Mouse (Mus musculus): ENCODE data around the gene Nek7. TPM values are rescaled to one million over a fixed set of nuclear protein-coding genes. Genes with fewer than 3 reads are reported as not detected.

Nek7 gene
- total and polyA plus RNA-seq, 2 experiments from 2014 or later, result 19.7 to 24.0 TPM

DNA sequence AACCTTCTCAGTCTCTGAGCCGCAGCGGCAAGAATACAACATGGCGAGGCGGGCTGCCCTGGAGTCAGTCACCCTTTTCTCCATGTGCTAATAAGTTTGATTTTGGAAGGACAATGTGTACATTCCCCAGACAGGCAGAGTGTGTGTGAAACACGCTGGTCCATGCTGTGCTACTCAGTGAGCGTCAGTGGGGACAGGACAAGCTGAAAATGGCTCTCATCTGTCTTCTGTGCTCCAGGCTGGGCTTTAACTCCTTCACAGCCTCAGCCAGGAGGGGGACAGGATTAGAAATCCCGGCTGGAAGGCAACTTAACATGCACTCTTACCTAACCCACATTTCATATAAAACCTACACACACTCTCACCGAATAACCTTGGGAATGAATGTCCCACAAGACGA is 120.5 kb downstream of the Nek7 start:
- peak overlapping the region; percentile 40 for H3K4me2 ChIP-seq (ENCODE audit: low read depth, low read length, poor library complexity, severe bottlenecking)
- no peaks in the 10 kb centered on the region for H3K27me3 ChIP-seq (ENCODE audit: insufficient read depth, low read length)
- H3K9ac ChIP-seq (replicated peaks; ENCODE audit: low read length, poor library complexity, severe bottlenecking), result peak overlapping the region; percentile 40
- no peaks in the 10 kb centered on the region for H3K36me3 ChIP-seq (ENCODE audit: insufficient read depth, low read length)
- H3K4me3 ChIP-seq (ENCODE audit: low read depth, low read length), result peak overlapping the region; percentile 1; the same call in 1 of the 2 replicates
- peak; percentile 52 for DNase-seq (ENCODE audit: low spot score)
- peak overlapping the region; percentile 88 for H3K27ac ChIP-seq (ENCODE audit: low read depth, low read length)
- WGBS, result 14% methylated on average over 9 of the region's 9 CpGs
- ATAC-seq (ENCODE audit: low FRiP score), result peak; percentile 33; the same call in 1 of the 2 replicates
- H3K4me1 ChIP-seq (ENCODE audit: insufficient read depth, low read length), result peaks cover 6% of the 10 kb centered on the region; the same call in 1 of the 2 replicates
- no peak for TF ChIP-seq CTCF (IDR thresholded peaks at IDR 0.05)
- no peaks in the 10 kb centered on the region for H3K9me3 ChIP-seq (ENCODE audit: low read length)

DNA sequence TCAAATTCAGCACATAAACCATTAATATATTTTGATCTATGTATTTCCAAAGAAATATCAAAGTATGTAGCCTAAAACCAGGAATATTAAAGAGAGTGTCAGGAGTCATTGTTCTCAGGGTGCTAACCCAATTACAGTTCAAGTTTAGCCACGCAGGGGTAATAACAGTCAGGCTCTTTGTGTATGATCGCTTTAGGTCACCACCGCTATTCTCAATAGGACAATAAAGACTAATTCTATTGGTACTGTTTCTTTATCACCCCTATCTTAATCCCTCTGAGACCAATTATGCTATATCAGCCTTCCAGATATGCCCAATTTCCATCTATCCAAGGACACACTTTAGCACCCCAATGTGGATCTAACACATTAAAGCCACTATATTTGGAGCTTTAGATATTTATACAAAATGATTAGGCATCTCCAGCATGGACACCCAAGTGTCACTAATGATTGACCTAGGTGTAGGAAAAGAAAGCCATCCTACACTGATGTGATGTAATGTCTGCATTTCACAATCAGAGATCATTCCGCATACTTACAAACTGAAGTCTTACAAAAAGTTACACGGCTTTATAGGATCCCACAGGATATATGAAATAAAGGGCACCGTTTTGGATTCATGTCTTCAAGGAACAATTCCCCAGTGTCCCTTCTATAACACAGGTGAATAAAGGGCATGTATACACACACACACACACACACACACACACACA is 128.4 kb downstream of the Nek7 start:
- Histone ChIP-seq H3K27ac (ENCODE audit: low read depth, low read length) (no peak overlapping the region), H3K9me3 (ENCODE audit: low read length) (no peaks in the 10 kb centered on the region), H3K4me1 (ENCODE audit: insufficient read depth, low read length) (no peaks in the 10 kb centered on the region), H3K9ac (replicated peaks; ENCODE audit: low read length, poor library complexity, severe bottlenecking) (no peak overlapping the region), H3K4me3 (ENCODE audit: low read depth, low read length) (no peak overlapping the region), H3K36me3 (ENCODE audit: insufficient read depth, low read length) (no peaks in the 10 kb centered on the region), H3K27me3 (ENCODE audit: insufficient read depth, low read length) (no peaks in the 10 kb centered on the region), H3K4me2 (ENCODE audit: low read depth, low read length, poor library complexity, severe bottlenecking) (no peak overlapping the region)
- DNase-seq (ENCODE audit: low spot score), result no peak
- 55% methylated on average over 6 of the region's 6 CpGs for WGBS
- TF ChIP-seq CTCF (IDR thresholded peaks at IDR 0.05), result no peak
- ATAC-seq (ENCODE audit: low FRiP score), result no peak

DNA sequence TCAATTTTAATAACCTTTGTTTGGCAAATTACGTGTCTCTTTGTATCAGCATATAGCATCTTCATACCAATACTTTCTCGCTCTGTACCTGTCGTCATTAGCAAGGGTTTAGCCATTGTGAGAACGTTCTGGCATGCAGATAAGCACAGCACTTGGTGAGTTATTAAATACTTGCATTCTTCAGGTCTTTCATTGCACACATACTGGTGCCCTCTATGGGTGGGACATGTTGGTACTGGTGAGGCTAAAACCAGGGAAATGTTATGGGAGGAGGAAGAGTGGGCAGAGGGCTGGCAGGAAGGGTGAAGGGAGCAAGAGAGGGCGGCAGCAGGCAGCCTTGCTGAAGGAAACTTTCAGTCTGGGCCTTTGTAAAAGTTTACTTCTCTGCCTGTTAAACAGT is 132.4 kb downstream of the Nek7 start:
- ATAC-seq (ENCODE audit: low FRiP score) (no peak), DNase-seq (ENCODE audit: low spot score) (no peak)
- no peak overlapping the region for H3K4me2 ChIP-seq (ENCODE audit: low read depth, low read length, poor library complexity, severe bottlenecking)
- no peak overlapping the region for H3K9ac ChIP-seq (replicated peaks; ENCODE audit: low read length, poor library complexity, severe bottlenecking)
- H3K4me1 ChIP-seq (ENCODE audit: insufficient read depth, low read length), result no peaks in the 10 kb centered on the region
- TF ChIP-seq CTCF (IDR thresholded peaks at IDR 0.05), result peak; percentile 33; the same call in 1 of the 2 replicates
- no peaks in the 10 kb centered on the region for H3K27me3 ChIP-seq (ENCODE audit: insufficient read depth, low read length)
- H3K36me3 ChIP-seq (ENCODE audit: insufficient read depth, low read length), result no peaks in the 10 kb centered on the region
- no peak overlapping the region for H3K4me3 ChIP-seq (ENCODE audit: low read depth, low read length)
- 87% methylated on average over 5 of the region's 5 CpGs for WGBS
- no peak overlapping the region for H3K27ac ChIP-seq (ENCODE audit: low read depth, low read length)
- H3K9me3 ChIP-seq (ENCODE audit: low read length), result no peaks in the 10 kb centered on the region

DNA sequence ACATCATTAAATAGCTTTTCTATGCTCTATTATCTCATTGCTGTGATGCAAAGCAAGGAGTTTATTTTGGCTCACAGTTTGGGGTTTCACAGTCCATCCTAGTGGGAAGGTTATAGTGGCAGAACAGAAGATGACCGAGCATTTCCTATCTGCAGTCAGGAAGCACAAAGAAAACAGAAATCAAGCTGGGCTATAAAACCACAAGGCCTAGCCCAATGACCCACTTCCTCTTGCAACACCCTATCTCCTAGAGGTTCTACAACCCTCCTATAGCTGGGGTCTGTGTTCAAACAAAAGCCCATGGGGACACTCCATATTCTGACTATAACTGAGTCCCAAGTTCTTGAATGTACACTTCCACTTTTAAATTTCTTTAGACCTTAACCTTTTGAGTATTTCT is 139.2 kb downstream of the Nek7 start:
- H3K4me3 ChIP-seq (ENCODE audit: low read depth, low read length), result no peak overlapping the region
- H3K27ac ChIP-seq (ENCODE audit: low read depth, low read length), result no peak overlapping the region
- H3K9ac ChIP-seq (replicated peaks; ENCODE audit: low read length, poor library complexity, severe bottlenecking), result no peak overlapping the region
- no peak for ATAC-seq (ENCODE audit: low FRiP score)
- no peak overlapping the region for H3K4me2 ChIP-seq (ENCODE audit: low read depth, low read length, poor library complexity, severe bottlenecking)
- no peaks in the 10 kb centered on the region for H3K27me3 ChIP-seq (ENCODE audit: insufficient read depth, low read length)
- TF ChIP-seq CTCF (IDR thresholded peaks at IDR 0.05), result no peak
- 95% methylated on average over 1 of the region's 1 CpGs for WGBS
- H3K4me1 ChIP-seq (ENCODE audit: insufficient read depth, low read length), result no peaks in the 10 kb centered on the region
- no peaks in the 10 kb centered on the region for H3K9me3 ChIP-seq (ENCODE audit: low read length)
- DNase-seq (ENCODE audit: low spot score), result no peak
- H3K36me3 ChIP-seq (ENCODE audit: insufficient read depth, low read length), result no peaks in the 10 kb centered on the region

DNA sequence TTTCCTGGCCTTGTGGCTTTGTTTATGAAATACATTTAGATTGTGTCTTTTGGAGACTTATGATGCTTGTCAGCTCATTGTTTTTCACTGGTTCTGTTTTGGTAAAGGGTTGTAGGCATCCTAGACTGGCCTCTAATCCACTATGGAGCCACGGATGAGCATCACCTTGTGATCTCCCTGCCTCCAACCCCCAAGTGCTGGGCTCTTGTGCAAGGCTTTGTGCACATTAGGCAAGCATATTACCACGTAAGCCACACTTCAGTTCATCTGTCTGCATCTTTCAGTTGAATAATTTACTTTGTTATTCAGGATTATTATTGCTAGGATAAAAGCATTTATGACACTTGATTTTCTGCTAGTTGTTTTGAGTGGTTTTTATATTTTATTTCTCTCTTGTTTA is 154.6 kb downstream of the Nek7 start:
- DNase-seq (ENCODE audit: low spot score), result no peak
- Histone ChIP-seq H3K36me3 (ENCODE audit: insufficient read depth, low read length) (no peaks in the 10 kb centered on the region), H3K9ac (replicated peaks; ENCODE audit: low read length, poor library complexity, severe bottlenecking) (no peak overlapping the region), H3K27ac (ENCODE audit: low read depth, low read length) (no peak overlapping the region), H3K4me2 (ENCODE audit: low read depth, low read length, poor library complexity, severe bottlenecking) (no peak overlapping the region), H3K4me3 (ENCODE audit: low read depth, low read length) (no peak overlapping the region), H3K9me3 (ENCODE audit: low read length) (no peaks in the 10 kb centered on the region; the same call in 1 of the 2 replicates), H3K4me1 (ENCODE audit: insufficient read depth, low read length) (no peaks in the 10 kb centered on the region), H3K27me3 (ENCODE audit: insufficient read depth, low read length) (no peaks in the 10 kb centered on the region)
- TF ChIP-seq CTCF (IDR thresholded peaks at IDR 0.05), result no peak
- no peak for ATAC-seq (ENCODE audit: low FRiP score)
- 64% methylated on average over 2 of the region's 2 CpGs for WGBS

DNA sequence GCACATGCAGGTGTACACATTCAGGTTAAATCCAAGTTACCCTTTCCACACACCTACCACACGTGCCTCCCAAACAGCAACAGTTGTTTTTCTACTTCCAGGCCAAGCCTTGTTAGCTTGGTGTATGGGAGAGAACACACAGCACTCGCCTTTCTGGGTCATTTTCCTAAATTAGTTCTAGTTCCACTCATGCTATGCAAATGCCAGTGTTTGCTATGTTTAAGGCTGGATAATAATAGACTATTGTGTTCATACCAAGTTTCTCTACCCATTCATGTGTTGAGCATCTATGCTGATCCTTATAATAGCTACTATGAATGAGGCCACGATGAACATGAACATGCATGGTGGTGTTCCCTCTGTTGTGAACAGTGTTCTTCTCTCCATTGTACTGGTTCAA is 158.5 kb downstream of the Nek7 start:
- no peak overlapping the region for H3K4me2 ChIP-seq (ENCODE audit: low read depth, low read length, poor library complexity, severe bottlenecking)
- ATAC-seq (ENCODE audit: low FRiP score) (no peak), DNase-seq (ENCODE audit: low spot score) (no peak)
- WGBS, result 81% methylated on average over 3 of the region's 3 CpGs
- no peak for TF ChIP-seq CTCF (IDR thresholded peaks at IDR 0.05)
- H3K4me1 ChIP-seq (ENCODE audit: insufficient read depth, low read length), result no peaks in the 10 kb centered on the region
- no peak overlapping the region for H3K27ac ChIP-seq (ENCODE audit: low read depth, low read length)
- no peaks in the 10 kb centered on the region for H3K36me3 ChIP-seq (ENCODE audit: insufficient read depth, low read length)
- H3K27me3 ChIP-seq (ENCODE audit: insufficient read depth, low read length), result no peaks in the 10 kb centered on the region
- H3K9me3 ChIP-seq (ENCODE audit: low read length), result no peaks in the 10 kb centered on the region; the same call in 1 of the 2 replicates
- no peak overlapping the region for H3K9ac ChIP-seq (replicated peaks; ENCODE audit: low read length, poor library complexity, severe bottlenecking)
- no peak overlapping the region for H3K4me3 ChIP-seq (ENCODE audit: low read depth, low read length)

Measured in midbrain, postnatal 0 days (tissue).